Comparison of ENCODE assay signal across 7 mouse cellular contexts in genomic region chr2:160452239-160452530, GRCm38 (mm10).
DNase-seq lines count a peak whose midpoint lies in the region; ATAC-seq and TF ChIP-seq lines count a peak whose summit lies in the region.

No protein-coding gene starts in this region.

- no peak for TF ChIP-seq CTCF in layer of hippocampus, adult 2 months (conservative IDR thresholded peaks at IDR 0.05)

- peak overlapping the region; percentile 65 for H3K4me2 ChIP-seq in intestine, embryonic 16.5 days (ENCODE audit: low read depth, low read length)
- H3K4me2 ChIP-seq in neural tube, embryonic 13.5 days, result peak overlapping the region; percentile 72

- H3K4me3 ChIP-seq in layer of hippocampus, adult 2 months, result peak overlapping the region; percentile 52; the same call in 1 of the 2 replicates
- peak overlapping the region; percentile 53 for H3K4me3 ChIP-seq in forebrain, embryonic 10.5 days
- peak overlapping the region; percentile 44; the same call in 1 of the 2 replicates for H3K4me3 ChIP-seq in intestine, embryonic 16.5 days (ENCODE audit: low read length)
- H3K4me3 ChIP-seq in neural tube, embryonic 13.5 days, result peak overlapping the region; percentile 38

- H3K9me3 ChIP-seq in forebrain, embryonic 10.5 days, result no peaks in the 10 kb centered on the region
- H3K9me3 ChIP-seq in intestine, embryonic 16.5 days (ENCODE audit: control insufficient read depth, low read length), result no peaks in the 10 kb centered on the region
- no peaks in the 10 kb centered on the region for H3K9me3 ChIP-seq in neural tube, embryonic 13.5 days

- ATAC-seq in intestine, embryonic 16.5 days, result no peak
- no peak for ATAC-seq in neural tube, embryonic 13.5 days (ENCODE audit: low read depth)

- 0 out of 2 replicates have a peak, but pooled peaks cover 18% of the 10 kb centered on the region for H3K27me3 ChIP-seq in forebrain, embryonic 10.5 days (ENCODE audit: poor library complexity, severe bottlenecking)
- no peaks in the 10 kb centered on the region for H3K27me3 ChIP-seq in intestine, embryonic 16.5 days (replicated peaks; ENCODE audit: control insufficient read depth, insufficient read depth, low read length)
- peaks cover 45% of the 10 kb centered on the region for H3K27me3 ChIP-seq in neural tube, embryonic 13.5 days

- no peak overlapping the region for H3K27ac ChIP-seq in layer of hippocampus, adult 2 months
- peak overlapping the region; percentile 88 for H3K27ac ChIP-seq in forebrain, embryonic 10.5 days
- 0 out of 2 replicates have a peak overlapping the region, but pooled peaks have one; percentile 34 for H3K27ac ChIP-seq in intestine, embryonic 16.5 days (ENCODE audit: low read length)
- no peak overlapping the region for H3K27ac ChIP-seq in neural tube, embryonic 13.5 days (replicated peaks)

- H3K36me3 ChIP-seq in forebrain, embryonic 10.5 days (replicated peaks), result no peaks in the 10 kb centered on the region
- H3K36me3 ChIP-seq in intestine, embryonic 16.5 days (ENCODE audit: control insufficient read depth, insufficient read depth, low read length), result no peaks in the 10 kb centered on the region
- H3K36me3 ChIP-seq in neural tube, embryonic 13.5 days, result no peaks in the 10 kb centered on the region

- intact Hi-C loops in left cerebral cortex, postnatal 14 days (cut with DNase I), result no loop called here

- H3K9ac ChIP-seq in intestine, embryonic 16.5 days (ENCODE audit: low read depth, low read length), result peak overlapping the region; percentile 67; the same call in 1 of the 2 replicates
- H3K9ac ChIP-seq in neural tube, embryonic 13.5 days, result peak overlapping the region; percentile 66; the same call in 1 of the 2 replicates

- peaks cover 27% of the 10 kb centered on the region for H3K4me1 ChIP-seq in forebrain, embryonic 10.5 days
- peaks cover 11% of the 10 kb centered on the region for H3K4me1 ChIP-seq in intestine, embryonic 16.5 days (ENCODE audit: control insufficient read depth, insufficient read depth, low read length)
- H3K4me1 ChIP-seq in neural tube, embryonic 13.5 days (replicated peaks), result peaks cover 21% of the 10 kb centered on the region

- DNase-seq in layer of hippocampus, adult 2 months (ENCODE audit: low spot score in 2 of 2), result no peak
- no peak for DNase-seq in layer of hippocampus, postnatal 10 days (ENCODE audit: low spot score in 2 of 2)
- DNase-seq in forebrain, embryonic 10.5 days (ENCODE audit: extremely low spot score, low spot score), result no peak
- DNase-seq in left cerebral cortex, postnatal 14 days (ENCODE audit: low spot score in 2 of 2), result no peak
- DNase-seq in adrenal gland, postnatal 10 days, result no peak

- 12% methylated on average over 6 of the region's 6 CpGs for WGBS in forebrain, embryonic 10.5 days
- 23% methylated on average over 6 of the region's 6 CpGs for WGBS in intestine, embryonic 16.5 days
- 16% methylated on average over 6 of the region's 6 CpGs for whole genome bisulfite sequencing in neural tube, embryonic 13.5 days

Comparison
In these comparisons a context has a peak if more than half of its experiments do, and no peak if none do; other contexts are left out.
1. H3K27ac ChIP-seq: peak in forebrain, embryonic 10.5 days (single experiment) and intestine, embryonic 16.5 days (single experiment); none in layer of hippocampus, adult 2 months (single experiment) and neural tube, embryonic 13.5 days (single experiment).
2. Peak in every context shown above with its lines, with median percentiles within 50 percentile points of each other: H3K4me3 ChIP-seq.